Mouse (Mus musculus): ENCODE data around the gene Ebf1. TPM values are rescaled to one million over a fixed set of nuclear protein-coding genes. Genes with fewer than 3 reads are reported as not detected.

The Ebf1 gene
- total RNA-seq, 2 experiments from 2014 or later: 4.8 to 6.1 TPM

DNA sequence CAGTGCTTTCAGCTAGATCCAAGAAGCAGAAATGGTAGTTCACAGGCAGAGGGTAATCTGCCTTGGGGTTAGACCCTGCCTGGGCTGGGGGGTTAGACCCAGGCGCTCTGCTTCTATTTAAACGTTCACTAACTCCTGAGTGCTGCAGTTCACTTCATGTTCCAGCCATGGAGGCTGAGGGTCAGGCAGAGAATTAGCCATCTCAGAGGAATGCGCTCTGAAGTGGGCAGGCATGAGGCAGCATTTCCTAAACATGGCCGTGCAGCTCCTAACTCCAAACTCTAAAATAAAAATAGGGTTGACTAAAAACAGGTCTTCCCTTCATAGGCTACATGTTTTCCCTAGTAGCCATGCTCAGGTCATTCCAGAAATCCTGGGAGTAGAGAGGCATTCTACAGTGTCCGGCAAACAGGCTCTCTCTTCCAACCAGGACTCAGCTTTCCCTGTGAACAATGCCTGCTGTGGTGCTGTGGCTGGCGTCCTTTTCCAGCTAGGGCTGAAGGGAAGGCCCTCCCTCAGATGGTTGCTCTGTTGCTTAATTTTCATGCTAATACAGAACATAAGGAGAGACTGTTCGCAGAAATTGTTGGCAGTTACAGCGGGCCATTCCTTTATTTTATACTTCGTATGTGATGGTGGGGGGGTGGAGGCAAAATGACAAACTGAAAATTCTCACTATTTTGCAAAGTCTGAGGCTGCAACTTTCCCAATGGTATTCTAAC is 386.8 kb downstream of the Ebf1 start:
- DNase-seq (ENCODE audit: low spot score in 2 of 2): no peak

DNA sequence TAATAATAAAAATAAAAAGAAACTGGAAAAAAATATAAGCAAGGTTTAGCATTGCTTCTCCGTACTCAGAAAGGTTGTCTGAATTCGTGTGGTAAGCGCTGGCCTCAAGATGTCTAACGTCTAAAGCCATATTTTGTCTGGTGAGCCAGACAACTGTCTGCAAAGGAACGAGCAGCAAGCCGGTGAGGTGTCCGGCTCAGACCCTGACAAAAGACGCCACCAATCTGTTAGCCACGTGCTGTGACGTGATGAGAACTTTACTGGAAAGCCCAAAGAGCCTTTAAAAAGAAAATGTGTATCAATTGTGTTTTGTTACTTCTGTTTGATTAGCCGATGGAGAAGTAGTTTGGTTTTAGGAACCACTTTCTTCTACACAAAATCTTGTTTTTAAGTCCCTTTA is 390.2 kb downstream of the Ebf1 start:
- DNase-seq (ENCODE audit: low spot score in 2 of 2): no peak

DNA sequence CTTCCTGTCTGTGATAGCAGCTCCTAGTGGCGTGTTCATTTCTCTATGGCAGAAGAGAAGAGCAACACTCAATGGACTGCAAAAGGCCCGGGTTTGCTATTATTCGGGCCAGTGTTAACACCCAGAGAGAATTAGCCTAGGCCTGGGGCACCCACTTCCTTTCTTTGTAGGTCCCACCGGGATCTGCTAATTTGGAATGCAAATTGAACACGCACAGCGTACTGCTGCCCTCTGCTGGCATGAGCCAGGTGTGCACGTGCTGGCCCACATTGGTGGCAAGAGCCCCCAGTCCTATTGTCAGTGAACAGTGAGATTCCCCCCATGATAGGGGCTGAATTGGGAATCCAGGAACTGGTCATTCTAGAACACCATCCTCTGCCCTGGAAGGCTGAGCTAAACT is 391.0 kb downstream of the Ebf1 start:
- DNase-seq (ENCODE audit: low spot score in 2 of 2): peak; percentile 72 to 84

DNA sequence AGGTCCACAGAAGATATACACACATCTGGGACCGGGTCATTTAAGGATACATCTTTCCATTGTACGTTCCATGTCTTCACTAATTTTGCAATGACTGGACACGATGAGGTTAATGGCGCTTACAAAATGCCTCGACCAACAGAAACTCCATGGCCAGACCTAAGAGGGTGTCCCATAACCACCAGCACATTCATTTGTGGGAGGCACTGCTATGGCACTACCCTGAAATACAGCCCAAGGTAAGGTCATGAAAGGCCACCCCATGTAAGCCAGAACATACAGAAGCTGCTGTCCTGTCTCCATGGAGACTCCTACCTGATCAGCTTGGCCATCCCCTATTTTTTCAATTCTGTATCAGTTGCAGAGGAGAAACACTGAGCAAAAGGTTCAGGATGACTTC is 391.6 kb downstream of the Ebf1 start:
- no peak for DNase-seq (ENCODE audit: low spot score in 2 of 2)

DNA sequence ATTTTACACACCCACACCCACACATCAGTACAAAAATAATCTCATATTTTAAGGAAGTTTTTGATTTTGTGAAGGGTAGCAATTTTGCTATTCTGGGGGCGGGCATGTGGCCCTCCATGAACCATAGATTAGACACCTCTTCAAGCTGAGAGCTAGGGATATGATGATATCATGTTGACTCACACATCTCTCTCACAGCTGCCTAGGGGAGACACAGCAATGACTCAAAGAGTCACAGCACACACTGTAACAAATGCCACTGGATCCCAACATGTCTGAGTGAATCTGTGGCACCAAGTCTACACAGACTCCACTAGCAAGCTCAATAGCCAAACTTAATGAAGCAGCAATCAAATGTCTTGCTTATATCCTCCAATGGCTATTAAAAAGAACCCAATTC is 395.0 kb downstream of the Ebf1 start:
- no peak for DNase-seq (ENCODE audit: low spot score in 2 of 2)

DNA sequence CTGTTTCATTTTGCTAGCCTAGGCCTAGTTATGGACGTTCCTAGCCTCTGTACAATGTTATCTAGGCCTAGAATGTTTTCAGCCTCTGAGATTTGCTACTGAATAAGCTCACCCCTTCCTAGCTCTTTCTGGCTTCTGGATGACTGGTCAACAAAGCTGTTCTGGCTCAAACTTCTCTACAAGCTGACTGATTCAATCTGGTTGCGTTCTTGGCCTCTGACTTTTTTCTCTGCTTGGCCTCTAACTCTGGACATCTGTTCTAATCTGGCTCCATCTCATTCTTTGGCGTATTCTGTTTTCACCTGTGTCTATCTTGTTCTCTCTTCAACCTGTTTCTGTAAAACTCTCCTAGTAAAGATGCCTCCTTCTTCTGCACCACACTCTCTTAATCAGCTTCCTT is 400.4 kb downstream of the Ebf1 start:
- no peak for DNase-seq (ENCODE audit: low spot score in 2 of 2)

DNA sequence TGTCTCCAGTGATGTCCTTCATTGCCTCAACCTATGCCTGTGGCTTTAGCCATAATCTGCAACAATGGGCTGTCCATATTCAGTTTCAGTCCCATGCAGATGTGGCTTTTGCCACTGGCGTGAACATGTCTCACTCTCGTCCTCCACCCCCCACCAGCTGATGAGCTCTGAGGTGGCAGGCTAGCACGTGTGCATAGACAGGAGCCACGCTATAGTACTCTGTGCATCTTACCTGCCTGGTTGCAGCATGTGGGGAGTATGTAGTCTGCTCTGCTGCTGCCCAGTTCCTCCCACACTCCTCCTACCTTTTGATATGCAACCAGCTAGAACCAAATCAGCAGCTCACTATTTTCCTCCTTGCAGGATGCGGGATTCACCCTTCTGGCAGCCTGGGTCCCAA is 408.9 kb downstream of the Ebf1 start:
- no peak for DNase-seq (ENCODE audit: low spot score in 2 of 2)

DNA sequence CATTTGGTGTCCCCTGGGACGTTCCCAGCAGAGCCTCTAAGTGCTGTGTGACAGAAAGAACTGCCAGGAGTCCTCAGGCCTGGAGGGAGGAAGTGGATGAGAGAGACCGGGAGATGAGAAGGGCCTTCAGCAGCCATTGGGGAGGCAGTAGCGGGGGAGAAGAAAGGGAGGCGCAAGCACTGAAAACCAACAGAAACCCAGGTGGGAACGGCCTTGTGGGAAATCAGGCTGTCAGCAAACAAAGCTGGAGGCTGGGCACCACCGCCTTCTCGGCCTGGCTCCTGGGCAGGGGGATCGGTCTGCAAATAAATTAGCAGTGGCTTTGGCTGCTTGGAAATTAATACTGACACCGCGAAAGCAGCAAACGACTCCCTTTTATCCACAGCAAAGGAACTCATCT is 409.6 kb downstream of the Ebf1 start:
- no peak for DNase-seq (ENCODE audit: low spot score in 2 of 2)

DNA sequence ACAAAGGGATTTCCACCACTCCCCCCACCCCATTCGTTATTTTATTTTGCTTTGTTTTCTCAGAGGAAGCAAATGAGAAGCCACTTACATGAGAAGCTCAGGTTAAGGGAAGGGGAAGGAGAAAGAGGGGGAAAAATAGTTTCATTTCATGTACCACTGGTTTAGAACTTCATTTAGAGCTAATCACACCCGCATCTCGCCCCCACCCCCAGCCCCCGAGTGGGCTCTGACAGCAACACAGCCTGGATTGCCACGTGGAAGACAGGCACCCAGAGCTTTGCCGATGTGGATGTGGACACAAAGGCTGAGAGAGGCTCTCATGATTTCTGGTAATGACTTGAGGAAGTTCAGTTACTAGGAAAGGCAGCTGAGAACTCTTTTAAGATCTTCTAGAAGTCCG is 410.0 kb downstream of the Ebf1 start:
- DNase-seq (ENCODE audit: low spot score in 2 of 2): no peak

DNA sequence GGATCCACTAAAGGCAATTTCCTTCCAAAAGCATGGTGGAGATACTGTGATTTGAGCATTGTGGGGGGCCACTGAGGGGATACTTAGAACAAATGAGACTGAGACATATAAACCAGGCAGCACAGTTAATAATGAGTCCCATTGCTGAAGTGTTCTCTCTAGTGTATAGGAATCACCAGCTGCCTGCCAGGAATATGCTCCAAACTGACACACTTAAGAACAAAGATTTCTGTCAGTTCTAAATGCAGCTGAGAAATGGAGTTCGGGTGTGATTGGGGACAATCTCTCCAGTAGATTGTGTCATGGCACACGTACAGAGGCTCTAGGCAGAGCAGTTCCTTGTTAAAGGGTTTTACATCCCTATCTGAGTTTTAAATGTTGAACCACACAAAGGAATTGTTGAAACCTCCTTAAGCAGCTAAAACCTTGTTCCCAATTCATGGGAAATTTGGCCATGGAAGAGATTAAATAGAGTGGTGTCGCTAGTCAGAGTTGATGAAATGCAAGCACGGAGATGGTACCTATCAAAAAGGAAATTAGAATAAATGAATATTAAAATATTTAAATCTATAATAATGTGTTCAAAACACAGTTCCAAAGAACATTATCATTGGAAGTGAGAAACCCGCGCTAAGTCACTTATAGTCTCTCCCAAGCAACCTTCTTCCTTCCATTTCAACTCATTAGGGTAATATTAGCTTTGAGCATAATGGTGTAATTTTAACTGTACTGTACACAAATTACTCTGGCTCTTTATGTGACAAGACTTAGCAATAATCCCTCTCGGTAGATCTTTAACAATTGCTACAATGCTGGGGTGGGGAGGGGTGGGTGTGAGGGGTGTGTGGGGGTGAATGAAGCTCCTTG is 438.9 kb downstream of the Ebf1 start:
- no peak for DNase-seq (ENCODE audit: low spot score in 2 of 2)

Other genes with a start within 250 kb of the Ebf1 start
- not detected for gene Il12b, start 217.3 kb upstream of the Ebf1 start, total RNA-seq (2021)
- 10 to 100 TPM; 42.9 to 46.1 TPM for gene Ublcp1, start 146.8 kb upstream of the Ebf1 start, total RNA-seq (2021)
- gene Rnf145, start 98.4 kb upstream of the Ebf1 start, total RNA-seq (2021): 100 to 1,000 TPM; 102 to 103 TPM